Mouse (Mus musculus) spleen, adult 2 months (tissue): ENCODE results near the gene Ugt2b37.
"Not testable (repeated sequence)": the region's sequence is repeated elsewhere in the genome, so short reads cannot be mapped to it uniquely, and the experiment has no call there.

Experiments used
- CTCF ChIP-seq: fragments of 200-500 bp; IDR thresholded peaks from 2 replicates; pipeline ENCODE4 v1.5.1; 2011; ENCODE audit warnings: mild to moderate bottlenecking, inconsistent platforms; ENCODE audit not compliant: insufficient read depth, insufficient read length, insufficient replicate concordance; ENCODE audit errors: extremely low read depth
- POLR2A ChIP-seq: fragments of 200-500 bp; IDR thresholded peaks from 2 replicates; pipeline ENCODE4 v1.6.1; 2011; ENCODE audit warnings: low read depth, low read length, inconsistent platforms

DNA sequence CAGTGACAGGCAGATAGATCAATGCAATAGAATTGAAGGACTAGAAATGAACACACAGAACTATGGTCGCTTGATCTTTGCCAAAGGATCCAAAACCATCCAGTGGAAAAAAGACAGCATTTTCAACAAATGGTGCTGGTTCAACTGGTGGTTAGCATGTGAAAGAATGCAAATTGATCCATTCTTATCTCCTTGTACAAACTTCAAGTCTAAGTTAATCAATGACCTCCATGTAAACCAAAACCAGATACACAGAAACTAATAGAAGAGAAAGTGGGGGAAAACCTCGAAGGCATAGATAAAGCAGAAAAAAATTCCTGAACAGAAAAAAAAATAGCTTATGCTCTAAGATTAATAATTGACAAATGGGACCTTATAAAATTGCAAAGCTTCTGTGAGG is 58.2 kb downstream of the Ugt2b37 start:
- not testable (repeated sequence) for TF ChIP-seq CTCF, POLR2A
